Mouse (Mus musculus): ENCODE results near the gene Eya3.
"Not testable (repeated sequence)": the region's sequence is repeated elsewhere in the genome, so short reads cannot be mapped to it uniquely, and the experiment has no call there.

Eya3 gene

GRCm38 (mm10) chr4:132638461-132639190 lies at the start of gene Eya3:
Gene Eya3, plus strand, starts transcription at chr4:132638987.
- peak; percentile 94 to 95 for DNase-seq (ENCODE audit: low spot score in 2 of 2)

- DNase-seq (ENCODE audit: low spot score in 2 of 2): no peak
Observed at GRCm38 (mm10) chr4:132590642-132591041, 48.1 kb upstream of the Eya3 start.

GRCm38 (mm10) chr4:132592958-132593357 lies 45.8 kb upstream of the Eya3 start:
- peak; percentile 62 to 71 for DNase-seq (ENCODE audit: low spot score in 2 of 2)

GRCm38 (mm10) chr4:132594191-132594590 lies 44.6 kb upstream of the Eya3 start:
- DNase-seq (ENCODE audit: low spot score in 2 of 2): no peak

- no peak for DNase-seq (ENCODE audit: low spot score in 2 of 2)
Observed at GRCm38 (mm10) chr4:132598861-132599260, 39.9 kb upstream of the Eya3 start.

- no peak for DNase-seq (ENCODE audit: low spot score in 2 of 2)
Observed at GRCm38 (mm10) chr4:132599764-132600163, 39.0 kb upstream of the Eya3 start.

GRCm38 (mm10) chr4:132600465-132600864 lies 38.3 kb upstream of the Eya3 start:
- no peak for DNase-seq (ENCODE audit: low spot score in 2 of 2)

GRCm38 (mm10) chr4:132601242-132601641 lies 37.5 kb upstream of the Eya3 start:
- not testable (repeated sequence) for DNase-seq (ENCODE audit: low spot score in 2 of 2)

GRCm38 (mm10) chr4:132603468-132603867 lies 35.3 kb upstream of the Eya3 start:
- DNase-seq (ENCODE audit: low spot score in 2 of 2): no peak

GRCm38 (mm10) chr4:132605816-132606215 lies 33.0 kb upstream of the Eya3 start:
- DNase-seq (ENCODE audit: low spot score in 2 of 2): no peak

GRCm38 (mm10) chr4:132608147-132608546 lies 30.6 kb upstream of the Eya3 start:
- no peak for DNase-seq (ENCODE audit: low spot score in 2 of 2)

- no peak for DNase-seq (ENCODE audit: low spot score in 2 of 2)
Observed at GRCm38 (mm10) chr4:132610301-132610984, 28.3 kb upstream of the Eya3 start.

- no peak for DNase-seq (ENCODE audit: low spot score in 2 of 2)
Observed at GRCm38 (mm10) chr4:132611320-132611719, 27.5 kb upstream of the Eya3 start.

- no peak for DNase-seq (ENCODE audit: low spot score in 2 of 2)
Observed at GRCm38 (mm10) chr4:132617873-132618272, 20.9 kb upstream of the Eya3 start.

- no peak for DNase-seq (ENCODE audit: low spot score in 2 of 2)
Observed at GRCm38 (mm10) chr4:132618850-132619375, 19.9 kb upstream of the Eya3 start.

- DNase-seq (ENCODE audit: low spot score in 2 of 2): no peak
Observed at GRCm38 (mm10) chr4:132620134-132620533, 18.7 kb upstream of the Eya3 start.

GRCm38 (mm10) chr4:132621287-132622068 lies 17.3 kb upstream of the Eya3 start:
- DNase-seq (ENCODE audit: low spot score in 2 of 2): no peak

- DNase-seq (ENCODE audit: low spot score in 2 of 2): peak; percentile 81 to 83
Observed at GRCm38 (mm10) chr4:132624034-132624657, 14.6 kb upstream of the Eya3 start.

GRCm38 (mm10) chr4:132628830-132629229 lies 10.0 kb upstream of the Eya3 start:
- peak; percentile 66 to 88 for DNase-seq (ENCODE audit: low spot score in 2 of 2)

- DNase-seq (ENCODE audit: low spot score in 2 of 2): no peak
Observed at GRCm38 (mm10) chr4:132635971-132636370, 2.8 kb upstream of the Eya3 start.

- DNase-seq (ENCODE audit: low spot score in 2 of 2): peak in 1 of 2 experiments; percentile 27
Observed at GRCm38 (mm10) chr4:132636554-132636953, 2.2 kb upstream of the Eya3 start.
